Mouse (Mus musculus) neural tube, embryonic 13.5 days (tissue): Measurements from ENCODE around the gene Atp1a2. TPM values are rescaled to one million over a fixed set of nuclear protein-coding genes. Genes with fewer than 3 reads are reported as not detected.
A peak's percentile ranks its signal among the peaks of the same experiment; 100 is the strongest.

Experiments
- ATAC-seq: fragments of 200-750 bp; cut with Nextera tagmentation; 2 replicates; pipeline ENCODE4 v1.8.0; 2017; ENCODE audit warnings: low read depth, mild to moderate bottlenecking, moderate TSS enrichment, moderate library complexity
- H3K27ac ChIP-seq: fragments of 300-500 bp; sonication (generic); replicated peaks from 2 replicates; pipeline ENCODE4 v1.5.1; 2015; ENCODE audit warnings: moderate library complexity, mild to moderate bottlenecking, inconsistent platforms
- H3K27me3 ChIP-seq: fragments of 300-500 bp; sonication (generic); 2 replicates; pipeline ENCODE4 v1.6.1; 2015; ENCODE audit warnings: mild to moderate bottlenecking, inconsistent platforms
- H3K36me3 ChIP-seq: fragments of 300-500 bp; sonication (generic); 2 replicates; pipeline ENCODE4 v1.6.1; 2015; ENCODE audit warnings: mild to moderate bottlenecking, inconsistent platforms
- H3K4me1 ChIP-seq: fragments of 300-500 bp; sonication (generic); replicated peaks from 2 replicates; pipeline ENCODE4 v1.6.1; 2015; ENCODE audit warnings: inconsistent platforms
- H3K4me2 ChIP-seq: fragments of 300-500 bp; sonication (generic); 2 replicates; pipeline ENCODE4 v1.6.1; 2015; ENCODE audit warnings: inconsistent platforms, mild to moderate bottlenecking, moderate library complexity
- H3K4me3 ChIP-seq: fragments of 300-500 bp; sonication (generic); 2 replicates; pipeline ENCODE4 v1.5.1; 2015; ENCODE audit warnings: mild to moderate bottlenecking, inconsistent platforms
- H3K9ac ChIP-seq: fragments of 300-500 bp; sonication (generic); 2 replicates; pipeline ENCODE4 v1.6.1; 2015; ENCODE audit warnings: moderate library complexity, mild to moderate bottlenecking, inconsistent platforms
- H3K9me3 ChIP-seq: fragments of 300-500 bp; sonication (generic); 2 replicates; pipeline ENCODE4 v1.6.1; 2016; ENCODE audit warnings: inconsistent platforms
- WGBS: fragments of 180-500 bp; shearing (Covaris S2); methylation state at CpG from one replicate; pipeline ENCODE4 v1.1.7; 2015; 5-methylcytosine and 5-hydroxymethylcytosine counted together
- polyA plus RNA-seq: library from polyadenylated mRNA; unstranded; fragments of >200 nt; fragmentation: Nextera tagmentation; extraction: Ambion mirVana; gene quantifications from 2 replicates; pipeline ENCODE4 v1.2.1, GENCODE M21; 2015

The Atp1a2 gene
- polyA plus RNA-seq, 1 experiment from 2014 or later, result 40.0 TPM

- Histone ChIP-seq H3K9ac (no peak overlapping the region), H3K27me3 (no peaks in the 10 kb centered on the region), H3K4me1 (peaks cover 58% of the 10 kb centered on the region), H3K27ac (0 out of 2 replicates have a peak overlapping the region, but pooled peaks have one; percentile 18), H3K36me3 (no peaks in the 10 kb centered on the region), H3K4me3 (no peak overlapping the region), H3K4me2 (no peak overlapping the region), H3K9me3 (no peaks in the 10 kb centered on the region)
- WGBS, result 20% methylated on average over 12 of the region's 12 CpGs
- ATAC-seq, result peak; percentile 22; the same call in 1 of the 2 replicates
Observed at GRCm38 (mm10) chr1:172301180-172301579, 3.3 kb upstream of the Atp1a2 start.

GRCm38 (mm10) chr1:172300247-172300646, 2.4 kb upstream of the Atp1a2 start:
- Histone ChIP-seq H3K9ac (no peak overlapping the region), H3K9me3 (no peaks in the 10 kb centered on the region), H3K4me1 (peaks cover 66% of the 10 kb centered on the region), H3K36me3 (no peaks in the 10 kb centered on the region), H3K27ac (no peak overlapping the region), H3K27me3 (no peaks in the 10 kb centered on the region), H3K4me3 (no peak overlapping the region), H3K4me2 (no peak overlapping the region)
- WGBS, result 68% methylated on average over 5 of the region's 5 CpGs
- no peak for ATAC-seq

- H3K4me2 ChIP-seq, result no peak overlapping the region
- no peaks in the 10 kb centered on the region for H3K27me3 ChIP-seq
- no peaks in the 10 kb centered on the region for H3K36me3 ChIP-seq
- no peak overlapping the region for H3K9ac ChIP-seq
- no peaks in the 10 kb centered on the region for H3K9me3 ChIP-seq
- no peak for ATAC-seq
- WGBS, result 60% methylated on average over 7 of the region's 7 CpGs
- H3K27ac ChIP-seq, result no peak overlapping the region
- H3K4me3 ChIP-seq, result no peak overlapping the region
- H3K4me1 ChIP-seq, result peaks cover 74% of the 10 kb centered on the region
Observed at GRCm38 (mm10) chr1:172299528-172299927, 1.7 kb upstream of the Atp1a2 start.

GRCm38 (mm10) chr1:172296816-172297510, 901 bp downstream of the Atp1a2 start:
- Histone ChIP-seq H3K27me3 (no peaks in the 10 kb centered on the region), H3K27ac (peak overlapping the region; percentile 76), H3K9me3 (no peaks in the 10 kb centered on the region), H3K4me1 (peaks cover 68% of the 10 kb centered on the region), H3K4me2 (peak overlapping the region; percentile 50), H3K4me3 (peak overlapping the region; percentile 37), H3K36me3 (no peaks in the 10 kb centered on the region), H3K9ac (peak overlapping the region; percentile 67)
- 64% methylated on average over 6 of the region's 6 CpGs for WGBS
- no peak for ATAC-seq

- H3K4me2 ChIP-seq, result peak overlapping the region; percentile 50
Observed at GRCm38 (mm10) chr1:172295751-172296197, 2.1 kb downstream of the Atp1a2 start.

GRCm38 (mm10) chr1:172293449-172293848, 4.4 kb downstream of the Atp1a2 start:
- Histone ChIP-seq H3K27ac (no peak overlapping the region), H3K4me1 (peaks cover 44% of the 10 kb centered on the region), H3K9ac (no peak overlapping the region), H3K27me3 (no peaks in the 10 kb centered on the region), H3K4me3 (no peak overlapping the region), H3K36me3 (no peaks in the 10 kb centered on the region), H3K4me2 (no peak overlapping the region), H3K9me3 (no peaks in the 10 kb centered on the region)
- 90% methylated on average over 11 of the region's 11 CpGs for WGBS
- no peak for ATAC-seq

More at GRCm38 (mm10) chr1:172295751-172296197, 2.1 kb downstream of the Atp1a2 start:
- H3K4me3 ChIP-seq, result peak overlapping the region; percentile 37
- ATAC-seq, result peak; percentile 80
- no peaks in the 10 kb centered on the region for H3K27me3 ChIP-seq
- no peaks in the 10 kb centered on the region for H3K36me3 ChIP-seq
- peak overlapping the region; percentile 67 for H3K9ac ChIP-seq
- H3K4me1 ChIP-seq, result peaks cover 56% of the 10 kb centered on the region
- no peaks in the 10 kb centered on the region for H3K9me3 ChIP-seq
- 60% methylated on average over 4 of the region's 4 CpGs for WGBS
- H3K27ac ChIP-seq, result peak overlapping the region; percentile 76

- no peak overlapping the region for H3K4me2 ChIP-seq
- WGBS, result 92% methylated on average over 2 of the region's 2 CpGs
- H3K4me1 ChIP-seq, result peaks cover 38% of the 10 kb centered on the region
- no peaks in the 10 kb centered on the region for H3K9me3 ChIP-seq
- ATAC-seq, result no peak
- no peak overlapping the region for H3K9ac ChIP-seq
- no peak overlapping the region for H3K27ac ChIP-seq
- no peak overlapping the region for H3K4me3 ChIP-seq
- no peaks in the 10 kb centered on the region for H3K27me3 ChIP-seq
- no peaks in the 10 kb centered on the region for H3K36me3 ChIP-seq
Observed at GRCm38 (mm10) chr1:172292880-172293279, 5.0 kb downstream of the Atp1a2 start.

GRCm38 (mm10) chr1:172289617-172289946, 8.3 kb downstream of the Atp1a2 start:
- Histone ChIP-seq H3K9ac (no peak overlapping the region), H3K4me2 (no peak overlapping the region), H3K27me3 (no peaks in the 10 kb centered on the region), H3K36me3 (no peaks in the 10 kb centered on the region), H3K27ac (no peak overlapping the region), H3K4me3 (no peak overlapping the region), H3K9me3 (no peaks in the 10 kb centered on the region), H3K4me1 (peaks cover 8% of the 10 kb centered on the region)
- no peak for ATAC-seq
- WGBS, result 87% methylated on average over 3 of the region's 3 CpGs

- Histone ChIP-seq H3K9me3 (no peaks in the 10 kb centered on the region), H3K4me1 (peaks cover 3% of the 10 kb centered on the region; the same call in 1 of the 2 replicates), H3K4me3 (no peak overlapping the region), H3K27me3 (no peaks in the 10 kb centered on the region), H3K36me3 (0 out of 2 replicates have a peak, but pooled peaks cover 3% of the 10 kb centered on the region), H3K9ac (no peak overlapping the region), H3K27ac (no peak overlapping the region), H3K4me2 (no peak overlapping the region)
- WGBS, result 93% methylated on average over 11 of the region's 11 CpGs
- ATAC-seq, result no peak
Observed at GRCm38 (mm10) chr1:172288900-172289616, 8.8 kb downstream of the Atp1a2 start.

GRCm38 (mm10) chr1:172286740-172287139, 11.1 kb downstream of the Atp1a2 start:
- Histone ChIP-seq H3K36me3 (0 out of 2 replicates have a peak, but pooled peaks cover 4% of the 10 kb centered on the region), H3K4me1 (no peaks in the 10 kb centered on the region), H3K4me2 (no peak overlapping the region), H3K27me3 (no peaks in the 10 kb centered on the region), H3K4me3 (no peak overlapping the region), H3K9ac (no peak overlapping the region), H3K9me3 (no peaks in the 10 kb centered on the region), H3K27ac (no peak overlapping the region)
- no peak for ATAC-seq
- 76% methylated on average over 5 of the region's 5 CpGs for WGBS

- no peak overlapping the region for H3K9ac ChIP-seq
- no peak for ATAC-seq
- 0 out of 2 replicates have a peak, but pooled peaks cover 4% of the 10 kb centered on the region for H3K36me3 ChIP-seq
- H3K4me1 ChIP-seq, result no peaks in the 10 kb centered on the region; the same call in 1 of the 2 replicates
- H3K4me3 ChIP-seq, result no peak overlapping the region
- no peaks in the 10 kb centered on the region for H3K9me3 ChIP-seq
- 94% methylated on average over 14 of the region's 14 CpGs for WGBS
- no peak overlapping the region for H3K4me2 ChIP-seq
- H3K27ac ChIP-seq, result no peak overlapping the region
- no peaks in the 10 kb centered on the region for H3K27me3 ChIP-seq
Observed at GRCm38 (mm10) chr1:172284221-172284620, 13.6 kb downstream of the Atp1a2 start.

- no peak overlapping the region for H3K4me2 ChIP-seq
- no peak overlapping the region for H3K9ac ChIP-seq
- no peak overlapping the region for H3K27ac ChIP-seq
- H3K36me3 ChIP-seq, result 0 out of 2 replicates have a peak, but pooled peaks cover 4% of the 10 kb centered on the region
- H3K27me3 ChIP-seq, result no peaks in the 10 kb centered on the region
- no peaks in the 10 kb centered on the region for H3K9me3 ChIP-seq
- H3K4me3 ChIP-seq, result no peak overlapping the region
- no peak for ATAC-seq
- H3K4me1 ChIP-seq, result no peaks in the 10 kb centered on the region; the same call in 1 of the 2 replicates
- 94% methylated on average over 6 of the region's 6 CpGs for WGBS
Observed at GRCm38 (mm10) chr1:172283073-172283472, 14.8 kb downstream of the Atp1a2 start.
